Mouse (Mus musculus) T-helper 1 cell (primary cell): ENCODE results near the gene Ccl2.

ENCODE experiments used
- in situ Hi-C: fragments of 300-600 bp; cut with MboI, MseI; formaldehyde crosslinking; loops from one replicate; pipeline ENCODE4 v1.15.1; 2025; ENCODE audit warnings: high pct_unique_total_duplicates

Ccl2 gene

GRCm38 (mm10) chr11:82035356-82035755, at the start of gene Ccl2:
Gene Ccl2 (plus strand): TSS chr11:82035571.
- in situ Hi-C loops, result no loop called here

- in situ Hi-C loops, result loop anchor here (25.0 kb wide), 1 partner anchor 891 kb away; the partner anchor contains the start of genes Fndc8 and Rad51d
Measured at GRCm38 (mm10) chr11:81996172-81996841, 39.1 kb upstream of the Ccl2 start.

- in situ Hi-C loops, result loop anchor here (25.0 kb wide), 1 partner anchor 890 kb away; the partner anchor contains the start of genes Fndc8 and Rad51d
Measured at GRCm38 (mm10) chr11:81997085-81997484, 38.3 kb upstream of the Ccl2 start.

- in situ Hi-C loops, result loop anchor here (25.0 kb wide), 1 partner anchor 889 kb away; the partner anchor contains the start of genes Fndc8 and Rad51d
Measured at GRCm38 (mm10) chr11:81998646-81999045, 36.7 kb upstream of the Ccl2 start.

GRCm38 (mm10) chr11:81999469-81999868, 35.9 kb upstream of the Ccl2 start:
- in situ Hi-C loops, result loop anchor here (25.0 kb wide), 1 partner anchor 888 kb away; the partner anchor contains the start of genes Fndc8 and Rad51d

GRCm38 (mm10) chr11:82000581-82000980, 34.8 kb upstream of the Ccl2 start:
- in situ Hi-C loops, result no loop called here

GRCm38 (mm10) chr11:82004810-82005209, 30.6 kb upstream of the Ccl2 start:
- in situ Hi-C loops, result no loop called here

GRCm38 (mm10) chr11:82006796-82007423, 28.5 kb upstream of the Ccl2 start:
- in situ Hi-C loops, result no loop called here

- in situ Hi-C loops, result no loop called here
Measured at GRCm38 (mm10) chr11:82010115-82010514, 25.3 kb upstream of the Ccl2 start.

GRCm38 (mm10) chr11:82011411-82012193, 23.8 kb upstream of the Ccl2 start:
- in situ Hi-C loops, result no loop called here

- in situ Hi-C loops, result no loop called here
Measured at GRCm38 (mm10) chr11:82013756-82014155, 21.6 kb upstream of the Ccl2 start.

GRCm38 (mm10) chr11:82015066-82015465, 20.3 kb upstream of the Ccl2 start:
- in situ Hi-C loops, result no loop called here

- in situ Hi-C loops, result no loop called here
Measured at GRCm38 (mm10) chr11:82016181-82016780, 19.1 kb upstream of the Ccl2 start.

GRCm38 (mm10) chr11:82019389-82019788, 16.0 kb upstream of the Ccl2 start:
- in situ Hi-C loops, result no loop called here

GRCm38 (mm10) chr11:82019793-82020192, 15.6 kb upstream of the Ccl2 start:
- in situ Hi-C loops, result no loop called here

GRCm38 (mm10) chr11:82021406-82021805, 14.0 kb upstream of the Ccl2 start:
- in situ Hi-C loops, result no loop called here

GRCm38 (mm10) chr11:82022504-82023056, 12.8 kb upstream of the Ccl2 start:
- in situ Hi-C loops, result no loop called here

GRCm38 (mm10) chr11:82023769-82024168, 11.6 kb upstream of the Ccl2 start:
- in situ Hi-C loops, result no loop called here

- in situ Hi-C loops, result no loop called here
Measured at GRCm38 (mm10) chr11:82030171-82030570, 5.2 kb upstream of the Ccl2 start.

GRCm38 (mm10) chr11:82032136-82032535, 3.2 kb upstream of the Ccl2 start:
- in situ Hi-C loops, result no loop called here

GRCm38 (mm10) chr11:82032678-82033344, 2.6 kb upstream of the Ccl2 start:
- in situ Hi-C loops, result no loop called here
